Mouse (Mus musculus): ENCODE measurements at regions not wholly inside any gene's neighbourhood (a gene's known extent, or its start where the extent isn't known, plus 50 kb on each side); places are given as distances from the start of the nearest gene placed in this dataset.

GRCm38 (mm10) chr2:103848923-103849700, 51.7 kb upstream of the Caprin1 start:
- no peak for DNase-seq (ENCODE audit: low spot score)

GRCm38 (mm10) chr2:103849766-103850530, 52.5 kb upstream of the Caprin1 start:
- DNase-seq (ENCODE audit: low spot score), result peak; percentile 37

GRCm38 (mm10) chr2:103850531-103850816, 53.0 kb upstream of the Caprin1 start:
- no peak for DNase-seq (ENCODE audit: low spot score)

DNA sequence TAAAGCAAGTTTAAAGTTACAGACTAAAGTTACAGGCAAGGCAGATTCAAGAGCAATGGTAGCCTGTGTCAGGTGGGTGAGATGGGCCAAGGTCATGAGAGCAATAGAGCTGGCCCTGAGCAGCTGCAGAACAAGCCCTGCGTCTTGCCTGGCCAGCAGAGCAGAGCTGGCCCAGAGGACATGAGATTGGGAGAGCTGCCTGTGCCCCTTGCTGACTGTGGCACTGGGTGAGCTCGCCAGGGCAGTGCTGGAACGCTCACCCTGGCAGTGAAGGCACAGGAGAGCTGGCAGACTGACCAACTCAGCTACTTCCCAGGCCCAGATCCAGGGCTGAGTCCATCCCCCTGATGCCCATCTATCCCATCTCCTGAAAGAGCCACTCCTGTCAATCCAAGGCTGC, 53.7 kb upstream of the Caprin1 start:
- DNase-seq (ENCODE audit: low spot score), result peak; percentile 27

GRCm38 (mm10) chr2:103861226-103861625, 63.8 kb upstream of the Caprin1 start:
- DNase-seq (ENCODE audit: low spot score), result no peak

DNA sequence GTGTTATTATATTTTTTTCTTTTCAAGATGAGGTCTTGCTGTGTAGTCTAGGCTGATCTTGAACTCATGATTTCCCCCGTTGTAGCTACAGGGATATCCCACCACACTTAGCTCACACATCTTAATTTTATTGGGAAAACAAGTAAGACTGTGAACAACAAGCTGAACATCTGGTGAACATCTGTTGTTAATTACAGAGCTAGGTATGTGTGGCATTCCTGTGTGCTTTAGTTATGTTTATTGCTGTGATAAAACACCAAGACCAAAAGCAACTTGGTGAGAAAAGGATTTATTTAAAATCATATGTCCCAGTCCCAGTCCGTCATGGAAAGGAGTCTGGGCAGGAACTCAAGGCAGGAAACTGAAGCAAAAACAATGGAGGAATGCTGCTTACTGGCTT, 66.8 kb upstream of the Caprin1 start:
- DNase-seq (ENCODE audit: low spot score), result no peak

GRCm38 (mm10) chr2:103865319-103866171, 68.1 kb upstream of the Caprin1 start:
- DNase-seq (ENCODE audit: low spot score), result peak; percentile 41

- DNase-seq (ENCODE audit: low spot score), result no peak
These were observed 70.0 kb upstream of the Caprin1 start for GRCm38 (mm10) chr2:103867241-103867957.

GRCm38 (mm10) chr2:103867958-103868330, 70.5 kb upstream of the Caprin1 start:
- no peak for DNase-seq (ENCODE audit: low spot score)

DNA sequence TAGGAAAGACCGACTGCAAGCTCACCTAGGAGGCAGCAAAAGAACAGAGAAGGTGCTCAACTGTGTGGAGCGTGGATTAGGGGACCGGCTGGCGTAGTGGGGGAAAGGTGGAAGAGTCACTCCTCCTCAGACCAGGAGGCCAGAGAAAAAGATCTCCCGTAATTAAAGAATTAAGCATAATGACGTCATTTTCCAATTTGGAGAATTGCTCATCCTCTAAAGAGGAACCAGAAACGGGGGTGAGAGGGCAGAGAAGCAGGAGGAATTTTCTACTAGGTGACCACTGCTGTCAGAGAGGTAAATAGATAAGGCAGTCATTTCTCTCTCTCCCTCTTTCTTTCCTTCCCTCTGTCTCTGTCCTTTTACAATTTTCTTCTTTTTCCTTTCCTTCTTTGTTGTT, 71.2 kb upstream of the Caprin1 start:
- no peak for DNase-seq (ENCODE audit: low spot score)

- peak; percentile 74 for DNase-seq (ENCODE audit: low spot score)
These were observed 74.2 kb upstream of the Caprin1 start for GRCm38 (mm10) chr2:103871522-103872276.

GRCm38 (mm10) chr2:103872277-103872636, 74.8 kb upstream of the Caprin1 start:
- no peak for DNase-seq (ENCODE audit: low spot score)

GRCm38 (mm10) chr2:103873381-103873780, 75.9 kb upstream of the Caprin1 start:
- no peak for DNase-seq (ENCODE audit: low spot score)

- no peak for DNase-seq (ENCODE audit: low spot score)
These were observed 77.0 kb upstream of the Caprin1 start for GRCm38 (mm10) chr2:103874466-103874865.

- no peak for DNase-seq (ENCODE audit: low spot score)
These were observed 78.3 kb upstream of the Caprin1 start for GRCm38 (mm10) chr2:103875754-103876153.

DNA sequence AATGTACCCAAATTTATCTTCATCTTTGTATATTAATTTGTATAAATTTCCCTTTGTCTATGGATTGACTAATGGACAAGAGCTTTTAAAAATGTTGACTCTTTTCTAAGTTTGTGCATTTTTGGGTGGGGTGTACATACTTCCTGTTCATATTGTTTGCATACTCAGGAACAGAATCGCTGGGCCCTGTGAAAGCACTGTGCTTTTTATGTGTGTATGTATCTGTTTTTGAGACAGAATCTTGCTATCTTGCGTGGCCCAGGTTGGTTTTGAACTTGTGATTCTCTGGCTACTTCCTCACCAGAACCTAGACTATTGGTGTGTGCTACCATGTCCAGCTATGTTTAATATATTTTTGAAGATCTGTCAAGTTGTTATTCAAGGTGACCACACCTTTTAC, 78.8 kb upstream of the Caprin1 start:
- no peak for DNase-seq (ENCODE audit: low spot score)

DNA sequence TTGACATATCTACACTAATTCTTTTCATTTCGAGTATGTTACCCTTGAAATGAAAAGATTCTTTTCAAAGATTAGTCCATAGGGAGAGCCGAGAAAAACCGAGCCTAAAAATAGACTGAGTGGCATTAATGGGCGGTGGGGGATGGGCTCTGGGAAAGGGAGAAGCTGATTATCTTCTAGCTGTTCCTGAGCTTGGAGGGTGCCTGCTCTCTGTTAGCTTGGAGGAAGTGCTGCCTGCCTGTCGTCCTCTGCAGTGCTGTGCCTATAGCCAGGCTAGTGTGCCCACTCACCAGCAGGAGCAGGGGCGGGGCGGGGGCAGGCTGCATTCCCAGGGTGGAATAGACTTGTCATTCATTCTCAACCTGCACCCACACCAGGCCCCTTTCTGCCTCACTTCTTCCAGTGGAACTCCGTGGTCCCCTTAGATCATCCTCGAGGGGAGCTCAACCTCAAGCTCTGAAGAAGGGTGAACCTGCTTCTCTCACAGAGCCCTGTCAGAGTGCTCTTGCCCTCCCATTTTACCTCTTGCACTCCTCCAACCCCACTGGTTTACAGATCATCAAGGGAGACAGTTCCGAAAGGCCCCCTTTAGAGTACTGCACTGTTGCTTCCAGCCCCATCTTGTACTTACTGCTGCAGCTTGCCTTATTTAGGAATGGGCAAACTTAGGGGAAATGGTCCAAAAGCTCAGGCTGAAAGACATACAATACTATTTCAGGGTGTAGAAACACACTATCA, 76.6 kb upstream of the Lmo2 start:
- DNase-seq (ENCODE audit: low spot score), result no peak

- no peak for DNase-seq (ENCODE audit: low spot score)
These were observed 72.9 kb upstream of the Lmo2 start for GRCm38 (mm10) chr2:103884926-103885325.

DNA sequence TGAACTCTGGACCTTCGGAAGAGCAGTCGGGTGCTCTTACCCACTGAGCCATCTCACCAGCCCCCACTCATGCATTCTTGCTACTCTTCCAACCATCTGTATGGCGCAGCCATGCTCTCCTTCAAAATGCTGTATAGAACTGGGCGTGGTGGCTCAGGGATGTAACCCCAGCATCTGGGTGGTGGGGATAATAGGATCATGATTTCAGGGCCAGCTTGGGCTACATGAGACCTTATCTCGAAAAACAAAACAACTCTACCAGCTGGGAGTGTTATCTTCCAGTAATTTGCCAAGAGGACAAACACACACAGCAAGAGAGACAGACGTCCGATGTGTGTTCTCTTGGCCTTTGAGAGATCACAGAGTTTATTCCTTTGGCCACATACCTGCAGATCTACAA, 69.8 kb upstream of the Lmo2 start:
- DNase-seq (ENCODE audit: low spot score), result no peak

DNA sequence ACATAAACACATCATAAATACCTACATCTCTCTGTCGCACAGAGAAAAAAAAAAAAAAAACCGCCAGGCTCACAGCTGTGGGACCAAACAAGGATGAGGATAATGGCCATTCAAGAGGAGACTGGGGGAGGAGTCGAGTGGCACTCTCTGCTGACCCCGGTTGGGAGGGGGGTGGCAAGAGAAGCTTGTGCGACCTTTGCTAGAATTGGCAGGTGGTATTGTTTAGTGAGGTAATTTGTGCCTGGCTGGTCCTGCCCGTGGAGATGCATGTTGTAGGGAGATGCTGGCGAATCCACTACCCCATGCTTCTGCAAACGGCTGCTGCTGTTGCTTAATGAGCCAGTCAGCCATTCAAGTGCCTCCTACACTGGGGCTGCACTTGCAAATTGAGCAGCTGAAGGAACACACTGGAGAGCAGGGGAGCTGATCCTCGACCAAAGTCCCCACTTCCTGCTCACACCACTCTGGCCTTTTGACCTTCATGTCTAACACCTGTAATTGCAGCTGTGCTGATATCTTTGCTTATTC, 66.5 kb upstream of the Lmo2 start:
- DNase-seq (ENCODE audit: low spot score), result no peak

All from ovary, postnatal 36 days (tissue).